Mouse (Mus musculus): ENCODE results near the gene Col25a1.

DNA sequence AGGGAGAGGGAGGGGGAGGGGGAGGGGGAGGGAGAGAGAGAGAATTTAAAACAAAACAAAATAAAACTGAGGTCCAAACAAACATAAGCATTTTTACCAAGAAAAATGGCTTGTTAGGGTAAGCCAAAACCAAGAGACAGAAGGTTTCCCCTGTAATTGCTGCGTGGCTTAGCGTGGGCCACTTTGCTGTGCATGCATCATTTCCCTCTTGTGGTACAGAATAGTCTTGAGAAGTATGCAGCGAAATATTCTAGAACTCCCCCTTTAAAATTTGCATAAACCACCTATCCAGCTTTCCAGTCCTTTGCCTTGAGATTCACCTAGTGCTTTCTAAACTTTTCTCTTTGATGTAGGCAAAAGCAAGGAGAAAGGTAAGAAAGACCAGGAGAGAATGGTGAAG, 21.8 kb downstream of the Col25a1 start:
- TF ChIP-seq CTCF (IDR thresholded peaks at IDR 0.05; ENCODE audit: extremely low read depth, insufficient read length, insufficient replicate concordance, low read depth, low read length) (no peak), POLR2A (IDR thresholded peaks at IDR 0.05; ENCODE audit: low read depth, low read length) (no peak)
